Mouse (Mus musculus) brain, embryonic 14.5 days (tissue): ENCODE measurements around the gene Hpse. TPM values are rescaled to one million over a fixed set of nuclear protein-coding genes. Genes with fewer than 3 reads are reported as not detected.

Source experiments
- DNase-seq: peaks from one replicate; pipeline ENCODE4 v3.0.0-alpha.2; 2011; ENCODE audit warnings: low read depth
- CTCF ChIP-seq: fragments of 200-500 bp; IDR thresholded peaks from 2 replicates; pipeline ENCODE4 v1.5.1; 2012; ENCODE audit warnings: inconsistent platforms, mild to moderate bottlenecking, moderate library complexity, borderline replicate concordance; ENCODE audit not compliant: insufficient read depth, insufficient read length; ENCODE audit errors: extremely low read depth
- POLR2A ChIP-seq: fragments of 200-500 bp; IDR thresholded peaks from 2 replicates; pipeline ENCODE4 v1.6.1; 2012; ENCODE audit warnings: mild to moderate bottlenecking, inconsistent platforms, borderline replicate concordance; ENCODE audit not compliant: poor library complexity, insufficient read depth, insufficient read length, severe bottlenecking; ENCODE audit errors: extremely low read depth
- polyA plus RNA-seq: library from polyadenylated mRNA; depleted of rRNA; stranded (reverse); fragments of >200 nt; gene quantifications from 2 replicates; pipeline ENCODE4 v1.2.3, GENCODE M21; 2012

Hpse gene
- polyA plus RNA-seq, 1 experiment, result 0.53 TPM

DNA sequence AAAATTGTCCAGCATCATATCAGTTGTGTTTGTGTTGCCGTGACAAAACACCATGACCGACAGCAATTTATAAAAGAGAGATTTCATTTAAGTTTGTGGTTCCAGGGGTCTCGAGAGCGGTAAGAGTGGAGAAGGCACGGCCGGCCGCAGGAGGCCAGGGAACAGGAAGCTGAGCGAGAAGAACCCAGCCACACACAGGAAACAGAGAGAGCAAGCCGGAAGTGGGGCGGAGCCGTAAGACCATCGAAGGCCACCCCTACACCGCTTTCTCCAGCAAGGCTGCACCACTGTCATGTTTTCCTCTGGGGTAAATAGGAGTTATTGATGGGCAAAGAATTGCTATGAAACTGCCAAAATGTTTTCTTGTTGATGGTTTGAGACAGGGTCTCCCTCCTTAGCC is 9.2 kb upstream of the Hpse start:
- DNase-seq, result no peak
- TF ChIP-seq POLR2A, result no peak
- TF ChIP-seq CTCF, result no peak

DNA sequence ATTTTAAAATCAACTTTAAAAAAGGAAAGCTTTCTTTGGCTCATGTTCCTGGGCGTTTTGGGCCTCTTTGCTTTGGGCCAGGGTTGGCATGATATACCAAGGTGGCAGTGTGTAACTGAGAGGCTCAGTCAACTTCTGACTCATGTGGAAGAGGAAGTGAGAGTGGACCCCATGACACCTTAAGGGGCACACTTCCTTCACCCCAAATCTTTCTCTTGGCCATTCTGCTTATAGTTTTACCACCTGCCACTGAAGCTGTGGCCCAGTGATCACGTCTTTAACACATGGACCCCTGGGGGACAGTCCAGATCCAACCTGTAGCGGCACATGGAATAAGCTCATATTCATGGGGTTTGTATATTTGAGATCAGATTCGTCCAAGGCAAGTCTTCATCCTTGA is 6.5 kb upstream of the Hpse start:
- TF ChIP-seq POLR2A, result no peak
- TF ChIP-seq CTCF, result no peak
- DNase-seq, result no peak

GRCm38 (mm10) chr5:100716762-100717161 is 2.8 kb downstream of the Hpse start:
- DNase-seq, result no peak

GRCm38 (mm10) chr5:100711219-100711618 is 8.3 kb downstream of the Hpse start:
- TF ChIP-seq CTCF, result no peak
- no peak for TF ChIP-seq POLR2A
- no peak for DNase-seq

More at GRCm38 (mm10) chr5:100716762-100717161, 2.8 kb downstream of the Hpse start:
- no peak for TF ChIP-seq POLR2A
- no peak for TF ChIP-seq CTCF

- no peak for DNase-seq
- TF ChIP-seq POLR2A (no peak), CTCF (no peak)
Measured at GRCm38 (mm10) chr5:100710012-100710411, 9.5 kb downstream of the Hpse start.

DNA sequence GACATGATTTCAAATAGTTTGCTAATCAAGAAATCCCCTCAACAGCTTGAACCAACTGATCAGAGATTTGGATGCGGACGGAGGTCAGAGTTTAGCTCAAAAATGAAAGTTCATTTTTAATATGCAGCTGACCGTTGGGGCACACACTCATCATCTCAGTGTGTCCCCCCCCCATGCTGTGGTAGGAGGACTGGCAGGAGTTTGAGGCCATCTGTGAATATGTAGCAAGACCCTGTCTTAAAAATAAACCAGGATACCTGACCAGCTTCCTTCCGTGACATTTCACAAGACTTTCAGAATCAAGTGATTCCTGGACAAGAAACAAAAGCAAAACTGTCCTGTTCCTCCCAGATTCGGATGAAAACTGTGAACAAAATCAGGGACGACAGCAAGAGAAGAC is 10.5 kb downstream of the Hpse start:
- TF ChIP-seq POLR2A (no peak), CTCF (no peak)

GRCm38 (mm10) chr5:100706675-100707074 is 12.8 kb downstream of the Hpse start:
- no peak for TF ChIP-seq POLR2A
- no peak for TF ChIP-seq CTCF
- DNase-seq, result peak; percentile 5

More for the DNA sequence above, 10.5 kb downstream of the Hpse start:
- no peak for DNase-seq

GRCm38 (mm10) chr5:100704272-100704671 is 15.2 kb downstream of the Hpse start:
- TF ChIP-seq CTCF, result 0 out of 2 replicates have a peak, but pooled peaks have one; percentile 10
- TF ChIP-seq POLR2A, result no peak
- no peak for DNase-seq

- TF ChIP-seq POLR2A, result no peak
- no peak for TF ChIP-seq CTCF
- no peak for DNase-seq
Measured at GRCm38 (mm10) chr5:100702325-100702724, 17.2 kb downstream of the Hpse start.

GRCm38 (mm10) chr5:100700861-100701620 is 18.5 kb downstream of the Hpse start:
- TF ChIP-seq CTCF, result no peak
- no peak for TF ChIP-seq POLR2A
- DNase-seq, result no peak

DNA sequence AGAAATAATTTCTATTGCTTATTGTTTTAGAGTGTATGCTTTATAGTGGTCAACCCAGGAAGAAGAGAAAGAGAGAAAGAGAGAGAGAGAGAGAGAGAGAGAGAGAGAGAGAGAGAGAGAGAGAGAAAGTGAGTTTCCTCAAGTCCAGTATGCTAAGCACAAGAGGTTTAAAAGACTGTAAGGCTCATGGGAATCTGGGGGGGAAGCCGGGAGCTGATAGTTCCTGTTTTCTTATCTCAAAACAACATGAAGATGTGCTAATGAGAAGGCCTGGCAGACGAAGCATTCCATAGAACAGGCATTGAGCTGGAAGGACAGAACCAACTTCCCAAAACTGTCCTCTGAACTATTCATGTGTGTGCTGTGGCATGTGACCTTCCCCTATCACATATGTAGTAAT is 21.6 kb downstream of the Hpse start:
- TF ChIP-seq POLR2A, result no peak
- TF ChIP-seq CTCF, result no peak

GRCm38 (mm10) chr5:100697398-100697797 is 22.1 kb downstream of the Hpse start:
- no peak for DNase-seq
- TF ChIP-seq POLR2A (no peak), CTCF (no peak)

More for the DNA sequence above, 21.6 kb downstream of the Hpse start:
- DNase-seq, result no peak

GRCm38 (mm10) chr5:100685631-100686030 is 33.9 kb downstream of the Hpse start:
- no peak for TF ChIP-seq POLR2A
- TF ChIP-seq CTCF, result no peak
- no peak for DNase-seq

- TF ChIP-seq POLR2A, result no peak
- TF ChIP-seq CTCF, result no peak
Measured at GRCm38 (mm10) chr5:100680542-100680933, 39.0 kb downstream of the Hpse start.

More at GRCm38 (mm10) chr5:100680542-100680933, 39.0 kb downstream of the Hpse start:
- no peak for DNase-seq
